Mouse (Mus musculus) kidney, adult 2 months (tissue): Measurements from ENCODE around the gene Rgs11.

Experiments
- CTCF ChIP-seq: fragments of 200-500 bp; conservative IDR thresholded peaks from 2 replicates; pipeline ENCODE4 v1.5.1; 2011; ENCODE audit warnings: low read depth, mild to moderate bottlenecking, control low read depth, low read length, moderate library complexity, mixed read lengths; ENCODE audit not compliant: insufficient read depth, insufficient read length
- POLR2A ChIP-seq: fragments of 200-500 bp; IDR thresholded peaks from one replicate; pipeline ENCODE4 v1.6.1; 2011; ENCODE audit warnings: low read depth, low read length, control low read depth

DNA sequence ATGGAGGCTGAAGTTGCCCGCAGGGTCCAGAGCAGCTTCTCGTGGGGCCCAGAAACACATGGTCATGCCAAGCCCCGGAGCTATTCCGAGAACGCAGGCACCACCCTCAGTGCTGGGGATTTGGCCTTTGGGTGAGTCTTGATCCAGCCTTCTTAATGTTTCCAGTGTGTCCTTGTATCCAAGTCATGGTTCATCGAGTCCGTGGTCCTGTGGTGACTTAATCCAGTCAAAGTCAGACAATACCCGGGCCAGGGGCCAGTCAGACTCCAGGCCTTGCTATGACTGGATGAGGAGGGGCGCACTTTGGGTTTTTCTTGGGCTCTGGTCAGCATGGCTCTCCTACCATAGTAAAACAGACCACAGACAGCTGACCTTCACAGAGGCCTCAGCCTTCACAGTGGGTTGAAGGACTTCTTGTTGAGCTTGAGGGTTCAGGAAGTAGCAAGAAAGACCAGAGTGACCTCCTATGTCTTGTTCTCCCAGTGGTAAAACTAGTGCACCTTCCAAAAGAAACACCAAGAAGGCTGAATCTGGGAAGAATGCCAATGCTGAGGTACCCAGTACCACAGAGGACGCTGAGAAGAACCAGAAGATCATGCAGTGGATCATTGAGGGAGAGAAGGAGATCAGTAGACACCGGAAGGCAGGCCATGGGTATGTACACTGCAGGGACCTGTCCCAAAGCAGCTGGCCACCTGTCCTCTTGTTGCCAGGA lies 14.5 kb upstream of the Rgs11 start:
- TF ChIP-seq CTCF (no peak), POLR2A (no peak)
